In genomic region chr11:71480094-71480493, GRCm38 (mm10) we compare ENCODE assay signal across 22 mouse cellular contexts.
A peak's percentile ranks its signal among the peaks of the same experiment; 100 is the strongest.
DNase-seq lines count a peak whose midpoint lies in the region; ATAC-seq and TF ChIP-seq lines count a peak whose summit lies in the region.
"Had no signal": no experiment of that assay in that cellular context is flagged by ENCODE, and none has a peak within 500 bp of the region (broad histone marks: within the 10 kb centered on the region; RNA-seq: fewer than 3 reads in every experiment).

No protein-coding gene starts in this region.

- no peaks in the 10 kb centered on the region for H3K36me3 ChIP-seq in intestine, postnatal 0 days (ENCODE audit: control insufficient read depth, insufficient read depth)
- no peaks in the 10 kb centered on the region for H3K36me3 ChIP-seq in intestine, embryonic 15.5 days
- no peaks in the 10 kb centered on the region for H3K36me3 ChIP-seq in lung, postnatal 0 days (ENCODE audit: insufficient read depth, low read length)
- H3K36me3 ChIP-seq: forebrain, embryonic 10.5 days; G1E; heart, embryonic 10.5 days; limb, embryonic 13.5 days; liver, embryonic 13.5 days; midbrain, embryonic 10.5 days; neural tube, embryonic 15.5 days had no signal

- no peak for ATAC-seq in intestine, postnatal 0 days
- ATAC-seq in intestine, embryonic 15.5 days = no peak
- ATAC-seq in lung, postnatal 0 days = no peak

- peak; percentile 31 for TF ChIP-seq CTCF in intestine, postnatal 0 days (IDR thresholded peaks at IDR 0.05; ENCODE audit: low read depth)
- peak; percentile 39 for TF ChIP-seq CTCF in lung, postnatal 0 days (IDR thresholded peaks at IDR 0.05)

- H3K4me1 ChIP-seq in intestine, postnatal 0 days (replicated peaks; ENCODE audit: control insufficient read depth, insufficient read depth, low read length) = no peaks in the 10 kb centered on the region
- no peaks in the 10 kb centered on the region for H3K4me1 ChIP-seq in intestine, embryonic 15.5 days (replicated peaks)
- H3K4me1 ChIP-seq in lung, postnatal 0 days (ENCODE audit: insufficient read depth, low read depth, low read length) = no peaks in the 10 kb centered on the region
- H3K4me1 ChIP-seq: forebrain, embryonic 10.5 days; heart, embryonic 10.5 days; limb, embryonic 13.5 days; liver, embryonic 13.5 days; midbrain, embryonic 10.5 days; neural tube, embryonic 15.5 days had no signal

- DNase-seq in embryo, embryonic 10 days (ENCODE audit: low spot score) = peak; percentile 9
- no peak for DNase-seq in embryo, embryonic 9.5 days (ENCODE audit: extremely low spot score)
- no peak for DNase-seq in lung, postnatal 0 days (ENCODE audit: low spot score)
- DNase-seq in lung, postnatal 36 days = no peak
- DNase-seq in ovary, postnatal 36 days (ENCODE audit: low spot score) = no peak
- DNase-seq: adrenal gland, adult 2 months; cerebellum, adult 18-20 months; heart, postnatal 14 days; kidney, adult 2 months; kidney, postnatal 14 days; layer of hippocampus, postnatal 36 days; liver, embryonic 13.5 days; thymus, adult 2 months; thymus, postnatal 4 days had no signal

- no peak overlapping the region for H3K4me2 ChIP-seq in intestine, postnatal 0 days (replicated peaks; ENCODE audit: low read depth)
- no peak overlapping the region for H3K4me2 ChIP-seq in intestine, embryonic 15.5 days (replicated peaks)
- H3K4me2 ChIP-seq in lung, postnatal 0 days (replicated peaks; ENCODE audit: low read depth, low read length) = no peak overlapping the region
- H3K4me2 ChIP-seq: limb, embryonic 13.5 days; liver, embryonic 13.5 days; neural tube, embryonic 15.5 days had no signal

- H3K27me3 ChIP-seq in intestine, postnatal 0 days (replicated peaks; ENCODE audit: control insufficient read depth, insufficient read depth, low read length) = no peaks in the 10 kb centered on the region
- no peaks in the 10 kb centered on the region for H3K27me3 ChIP-seq in intestine, embryonic 15.5 days (replicated peaks)
- H3K27me3 ChIP-seq in lung, postnatal 0 days (replicated peaks; ENCODE audit: insufficient read depth, low read length) = no peaks in the 10 kb centered on the region
- H3K27me3 ChIP-seq: limb, embryonic 13.5 days; liver, embryonic 13.5 days; neural tube, embryonic 15.5 days had no signal

- no peak overlapping the region for H3K9ac ChIP-seq in intestine, postnatal 0 days (ENCODE audit: low read depth, low read length)
- no peak overlapping the region for H3K9ac ChIP-seq in intestine, embryonic 15.5 days
- H3K9ac ChIP-seq in lung, postnatal 0 days (replicated peaks; ENCODE audit: low read depth) = no peak overlapping the region
- H3K9ac ChIP-seq: limb, embryonic 13.5 days; liver, embryonic 13.5 days; neural tube, embryonic 15.5 days had no signal

- H3K9me3 ChIP-seq in intestine, postnatal 0 days (ENCODE audit: control insufficient read depth) = no peaks in the 10 kb centered on the region
- H3K9me3 ChIP-seq in intestine, embryonic 15.5 days = no peaks in the 10 kb centered on the region
- H3K9me3 ChIP-seq in lung, postnatal 0 days (ENCODE audit: low read length) = no peaks in the 10 kb centered on the region
- H3K9me3 ChIP-seq: forebrain, embryonic 10.5 days; heart, embryonic 10.5 days; limb, embryonic 13.5 days; liver, embryonic 13.5 days; midbrain, embryonic 10.5 days; neural tube, embryonic 15.5 days had no signal

- TF ChIP-seq EP300 in lung, postnatal 0 days (IDR thresholded peaks at IDR 0.05) = no peak

- H3K27ac ChIP-seq in intestine, postnatal 0 days (ENCODE audit: low read depth, low read length) = no peak overlapping the region
- no peak overlapping the region for H3K27ac ChIP-seq in intestine, embryonic 15.5 days
- H3K27ac ChIP-seq in lung, postnatal 0 days (ENCODE audit: low read length) = no peak overlapping the region
- H3K27ac ChIP-seq: forebrain, embryonic 10.5 days; heart, embryonic 10.5 days; limb, embryonic 13.5 days; liver, embryonic 13.5 days; midbrain, embryonic 10.5 days; neural tube, embryonic 15.5 days had no signal

- no peak overlapping the region for H3K4me3 ChIP-seq in intestine, postnatal 0 days (ENCODE audit: low read depth, low read length)
- H3K4me3 ChIP-seq in intestine, embryonic 15.5 days (replicated peaks) = no peak overlapping the region
- H3K4me3 ChIP-seq in lung, postnatal 0 days (ENCODE audit: low read depth, low read length) = no peak overlapping the region
- H3K4me3 ChIP-seq: forebrain, embryonic 10.5 days; heart, embryonic 10.5 days; limb, embryonic 13.5 days; liver, embryonic 13.5 days; midbrain, embryonic 10.5 days; neural tube, embryonic 15.5 days had no signal

- 67% methylated on average over 3 of the region's 3 CpGs for WGBS in intestine, postnatal 0 days
- 76% methylated on average over 3 of the region's 3 CpGs for WGBS in intestine, embryonic 15.5 days
- 60% methylated on average over 3 of the region's 3 CpGs for WGBS in lung, postnatal 0 days
